Mouse (Mus musculus): ENCODE measurements around the gene Wtap.
A peak's percentile ranks its signal among the peaks of the same experiment; 100 is the strongest.
"Not testable (repeated sequence)": the region's sequence is repeated elsewhere in the genome, so short reads cannot be mapped to it uniquely, and the experiment has no call there.

Gene Wtap

GRCm38 (mm10) chr17:12994069-12994468 is at the start of gene Wtap:
Gene Wtap, minus strand, starts transcription at chr17:12994169.
- no peak for ATAC-seq (ENCODE audit: insufficient number of reproducible peaks, low FRiP score, low TSS enrichment)

- ATAC-seq (ENCODE audit: insufficient number of reproducible peaks, low FRiP score, low TSS enrichment), result 0 out of 2 replicates have a peak, but pooled peaks have one; percentile 45
Measured at GRCm38 (mm10) chr17:13036627-13037192, 42.7 kb upstream of the Wtap start.

- ATAC-seq (ENCODE audit: insufficient number of reproducible peaks, low FRiP score, low TSS enrichment), result no peak
Measured at GRCm38 (mm10) chr17:13013316-13013715, 19.3 kb upstream of the Wtap start.

GRCm38 (mm10) chr17:13009887-13010286 is 15.9 kb upstream of the Wtap start:
- no peak for ATAC-seq (ENCODE audit: insufficient number of reproducible peaks, low FRiP score, low TSS enrichment)

- ATAC-seq (ENCODE audit: insufficient number of reproducible peaks, low FRiP score, low TSS enrichment), result no peak
Measured at GRCm38 (mm10) chr17:13008528-13008927, 14.6 kb upstream of the Wtap start.

GRCm38 (mm10) chr17:13007730-13008425 is 13.9 kb upstream of the Wtap start:
- ATAC-seq (ENCODE audit: insufficient number of reproducible peaks, low FRiP score, low TSS enrichment), result peak; percentile 97

GRCm38 (mm10) chr17:13006984-13007383 is 13.0 kb upstream of the Wtap start:
- ATAC-seq (ENCODE audit: insufficient number of reproducible peaks, low FRiP score, low TSS enrichment), result no peak

GRCm38 (mm10) chr17:13006546-13006945 is 12.6 kb upstream of the Wtap start, which contains the start of gene Sod2:
Gene Sod2, plus strand, starts transcription at chr17:13006846.
- not testable (repeated sequence) for ATAC-seq (ENCODE audit: insufficient number of reproducible peaks, low FRiP score, low TSS enrichment)

- ATAC-seq (ENCODE audit: insufficient number of reproducible peaks, low FRiP score, low TSS enrichment), result not testable (repeated sequence)
Measured at GRCm38 (mm10) chr17:13004436-13004835, 10.5 kb upstream of the Wtap start.

- not testable (repeated sequence) for ATAC-seq (ENCODE audit: insufficient number of reproducible peaks, low FRiP score, low TSS enrichment)
Measured at GRCm38 (mm10) chr17:13002243-13002642, 8.3 kb upstream of the Wtap start.

- no peak for ATAC-seq (ENCODE audit: insufficient number of reproducible peaks, low FRiP score, low TSS enrichment)
Measured at GRCm38 (mm10) chr17:12999069-12999468, 5.1 kb upstream of the Wtap start.

- no peak for ATAC-seq (ENCODE audit: insufficient number of reproducible peaks, low FRiP score, low TSS enrichment)
Measured at GRCm38 (mm10) chr17:12997890-12998289, 3.9 kb upstream of the Wtap start.

GRCm38 (mm10) chr17:12996345-12996744 is 2.4 kb upstream of the Wtap start:
- ATAC-seq (ENCODE audit: insufficient number of reproducible peaks, low FRiP score, low TSS enrichment), result no peak

- ATAC-seq (ENCODE audit: insufficient number of reproducible peaks, low FRiP score, low TSS enrichment), result peak; percentile 88
Measured at GRCm38 (mm10) chr17:12992470-12992991, 1.4 kb downstream of the Wtap start.

- peak; percentile 77 for ATAC-seq (ENCODE audit: insufficient number of reproducible peaks, low FRiP score, low TSS enrichment)
Measured at GRCm38 (mm10) chr17:12991635-12992358, 2.2 kb downstream of the Wtap start.

- ATAC-seq (ENCODE audit: insufficient number of reproducible peaks, low FRiP score, low TSS enrichment), result no peak
Measured at GRCm38 (mm10) chr17:12991194-12991634, 2.8 kb downstream of the Wtap start.

- ATAC-seq (ENCODE audit: insufficient number of reproducible peaks, low FRiP score, low TSS enrichment), result no peak
Measured at GRCm38 (mm10) chr17:12990567-12991145, 3.3 kb downstream of the Wtap start.

GRCm38 (mm10) chr17:12988096-12988495 is 5.9 kb downstream of the Wtap start:
- ATAC-seq (ENCODE audit: insufficient number of reproducible peaks, low FRiP score, low TSS enrichment), result not testable (repeated sequence)

- ATAC-seq (ENCODE audit: insufficient number of reproducible peaks, low FRiP score, low TSS enrichment), result no peak
Measured at GRCm38 (mm10) chr17:12983988-12984387, 10.0 kb downstream of the Wtap start.

- ATAC-seq (ENCODE audit: insufficient number of reproducible peaks, low FRiP score, low TSS enrichment), result no peak
Measured at GRCm38 (mm10) chr17:12978546-12978945, 15.4 kb downstream of the Wtap start.

GRCm38 (mm10) chr17:12973851-12974250 is 20.1 kb downstream of the Wtap start:
- no peak for ATAC-seq (ENCODE audit: insufficient number of reproducible peaks, low FRiP score, low TSS enrichment)
